Mouse (Mus musculus) hindbrain, embryonic 11.5 days (tissue): ENCODE data around the gene Gatad2a. TPM values are rescaled to one million over a fixed set of nuclear protein-coding genes. Genes with fewer than 3 reads are reported as not detected.

ENCODE experiments used
- ATAC-seq: fragments of 200-750 bp; cut with Nextera tagmentation; 2 replicates; pipeline ENCODE4 v1.8.0; 2017; ENCODE audit warnings: mild to moderate bottlenecking, moderate TSS enrichment, moderate library complexity; ENCODE audit not compliant: low FRiP score
- DNase-seq: peaks from one replicate; pipeline ENCODE4 v3.0.0-alpha.2; 2015; ENCODE audit warnings: low spot score
- H3K27ac ChIP-seq: fragments of 300-500 bp; sonication (generic); 2 replicates; pipeline ENCODE4 v1.5.1; 2014; ENCODE audit warnings: mild to moderate bottlenecking, low read depth, low read length
- H3K27me3 ChIP-seq: fragments of 300-500 bp; sonication (generic); 2 replicates; pipeline ENCODE4 v1.6.1; 2014; ENCODE audit warnings: mild to moderate bottlenecking, low read length, moderate library complexity, mixed read lengths; ENCODE audit not compliant: control insufficient read depth, insufficient read depth
- H3K36me3 ChIP-seq: fragments of 300-500 bp; sonication (generic); 2 replicates; pipeline ENCODE4 v1.6.1; 2014; ENCODE audit warnings: mild to moderate bottlenecking, low read length, moderate library complexity, mixed read lengths; ENCODE audit not compliant: control insufficient read depth, insufficient read depth
- H3K4me1 ChIP-seq: fragments of 300-500 bp; sonication (generic); replicated peaks from 2 replicates; pipeline ENCODE4 v1.6.1; 2014; ENCODE audit warnings: low read length, mixed read lengths; ENCODE audit not compliant: control insufficient read depth, insufficient read depth
- H3K4me2 ChIP-seq: fragments of 300-500 bp; sonication (generic); replicated peaks from 2 replicates; pipeline ENCODE4 v1.6.1; 2014; ENCODE audit warnings: mild to moderate bottlenecking, low read depth, low read length
- H3K4me3 ChIP-seq: fragments of 300-500 bp; sonication (generic); 2 replicates; pipeline ENCODE4 v1.5.1; 2014; ENCODE audit warnings: low read depth, low read length
- H3K9ac ChIP-seq: fragments of 300-500 bp; sonication (generic); 2 replicates; pipeline ENCODE4 v1.6.1; 2014; ENCODE audit warnings: low read depth, low read length
- H3K9me3 ChIP-seq: fragments of 300-500 bp; sonication (generic); 2 replicates; pipeline ENCODE4 v1.6.1; 2016; ENCODE audit warnings: low read length; ENCODE audit not compliant: control insufficient read depth
- WGBS: fragments of 180-500 bp; shearing (Covaris S2); extraction: QIAGEN DNeasy Blood & Tissue Kit; methylation state at CpG from one replicate; pipeline ENCODE4 v1.1.7; 2014; 5-methylcytosine and 5-hydroxymethylcytosine counted together
- polyA plus RNA-seq: library from polyadenylated mRNA; unstranded; fragments of >200 nt; fragmentation: Nextera tagmentation; extraction: Ambion mirVana; gene quantifications from 2 replicates; pipeline ENCODE4 v1.2.1, GENCODE M21; 2014

The Gatad2a gene
- polyA plus RNA-seq, 1 experiment from 2014 or later, result 48.8 TPM

DNA sequence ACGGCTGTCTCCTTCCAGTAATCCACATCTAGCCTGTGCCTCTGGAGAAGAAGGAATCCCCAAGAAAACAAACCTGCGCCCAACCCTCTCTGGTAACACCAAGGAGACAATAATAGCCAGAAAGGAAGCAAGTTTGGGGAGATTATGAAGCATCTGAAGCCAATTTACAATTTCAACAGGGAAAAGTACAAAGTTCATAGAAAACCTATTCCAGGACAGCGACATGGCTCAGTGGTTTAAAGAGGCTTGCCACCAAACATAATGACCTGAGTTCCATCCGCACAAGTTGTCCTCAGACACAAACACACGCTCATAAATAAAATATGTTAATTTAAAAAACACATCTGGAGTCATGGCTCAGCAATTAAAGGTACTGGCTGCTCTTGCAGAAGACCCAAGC lies 21.4 kb downstream of the Gatad2a start:
- H3K27me3 ChIP-seq, result no peaks in the 10 kb centered on the region
- H3K9me3 ChIP-seq, result no peaks in the 10 kb centered on the region
- peak overlapping the region; percentile 88; the same call in 1 of the 2 replicates for H3K9ac ChIP-seq
- H3K27ac ChIP-seq, result peak overlapping the region; percentile 0; the same call in 1 of the 2 replicates
- WGBS, result 35% methylated on average over 5 of the region's 5 CpGs
- no peaks in the 10 kb centered on the region for H3K36me3 ChIP-seq
- peak overlapping the region; percentile 96 for H3K4me3 ChIP-seq
- DNase-seq (no peak), ATAC-seq (no peak)
- peak overlapping the region; percentile 60 for H3K4me2 ChIP-seq
- peaks cover 16% of the 10 kb centered on the region for H3K4me1 ChIP-seq

DNA sequence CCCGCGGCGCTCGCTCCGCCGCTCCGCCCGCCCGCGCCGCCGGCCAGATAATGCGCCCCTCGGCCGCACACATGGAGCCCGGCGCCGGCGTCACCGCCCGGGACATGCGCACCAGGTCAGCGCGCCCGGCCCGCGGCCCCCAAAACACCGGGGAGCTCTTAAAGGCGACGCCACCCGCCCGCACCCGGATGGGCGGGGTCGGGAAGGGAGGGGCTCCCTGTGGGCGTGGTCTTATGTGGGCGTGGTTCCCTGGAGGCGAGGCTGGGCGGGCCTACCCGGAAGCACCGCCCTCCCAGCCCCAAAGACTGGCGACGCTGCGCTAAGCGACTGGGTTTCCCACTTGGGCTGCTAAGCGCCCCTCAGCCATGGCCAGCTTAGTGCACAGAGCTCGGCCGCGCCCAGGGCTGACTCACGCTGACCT lies 22.0 kb downstream of the Gatad2a start:
- no peaks in the 10 kb centered on the region for H3K9me3 ChIP-seq
- H3K4me1 ChIP-seq, result peaks cover 16% of the 10 kb centered on the region
- peak overlapping the region; percentile 83 for H3K27ac ChIP-seq
- H3K4me2 ChIP-seq, result peak overlapping the region; percentile 60
- DNase-seq (peak; percentile 97), ATAC-seq (peak; percentile 95)
- H3K4me3 ChIP-seq, result peak overlapping the region; percentile 96
- peak overlapping the region; percentile 88 for H3K9ac ChIP-seq
- no peaks in the 10 kb centered on the region for H3K36me3 ChIP-seq
- no peaks in the 10 kb centered on the region for H3K27me3 ChIP-seq
- WGBS, result under 1% methylated on average over 34 of the region's 50 CpGs

DNA sequence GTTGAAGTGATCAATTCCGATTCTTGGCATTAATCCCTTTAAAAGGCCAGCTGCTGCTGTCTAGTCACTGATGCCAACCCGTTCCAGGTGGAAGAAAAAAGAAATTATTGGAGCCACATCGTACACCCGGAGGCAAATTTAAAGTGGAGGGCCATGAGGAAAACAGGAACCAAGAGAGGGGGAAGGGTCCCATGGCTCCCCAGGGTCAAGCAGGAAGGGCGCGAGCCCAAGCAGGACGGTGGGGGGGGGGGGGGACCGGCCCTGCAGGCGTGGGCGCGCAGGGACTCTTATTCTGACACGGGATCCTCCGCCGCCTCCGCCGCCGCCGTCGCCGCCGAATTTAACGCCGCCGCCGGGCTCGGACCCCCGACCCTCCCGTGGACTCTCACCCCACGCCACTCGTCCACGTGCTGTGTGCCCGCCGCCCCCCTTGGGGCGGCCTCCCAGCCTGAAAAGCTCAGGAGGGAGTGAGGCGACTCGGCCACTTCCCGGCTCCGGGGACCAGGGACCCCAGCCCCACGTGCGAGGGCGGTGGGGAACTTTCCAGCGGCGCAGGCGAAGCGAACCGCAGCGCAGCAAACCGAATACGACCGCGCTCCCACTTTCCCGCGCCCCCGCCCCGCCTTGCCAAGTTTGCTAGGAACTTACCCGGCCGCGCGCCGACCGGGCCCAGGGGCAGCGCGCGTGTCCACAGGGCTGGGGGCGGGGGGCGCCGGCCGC lies 22.6 kb downstream of the Gatad2a start:
- 1% methylated on average over 34 of the region's 68 CpGs for WGBS
- DNase-seq, result peak; percentile 77
- Histone ChIP-seq H3K27ac (peak overlapping the region; percentile 83), H3K9me3 (no peaks in the 10 kb centered on the region), H3K4me1 (peaks cover 16% of the 10 kb centered on the region), H3K4me3 (peak overlapping the region; percentile 96), H3K36me3 (no peaks in the 10 kb centered on the region), H3K9ac (peak overlapping the region; percentile 88), H3K4me2 (peak overlapping the region; percentile 60), H3K27me3 (no peaks in the 10 kb centered on the region)
- ATAC-seq, result peak; percentile 66

DNA sequence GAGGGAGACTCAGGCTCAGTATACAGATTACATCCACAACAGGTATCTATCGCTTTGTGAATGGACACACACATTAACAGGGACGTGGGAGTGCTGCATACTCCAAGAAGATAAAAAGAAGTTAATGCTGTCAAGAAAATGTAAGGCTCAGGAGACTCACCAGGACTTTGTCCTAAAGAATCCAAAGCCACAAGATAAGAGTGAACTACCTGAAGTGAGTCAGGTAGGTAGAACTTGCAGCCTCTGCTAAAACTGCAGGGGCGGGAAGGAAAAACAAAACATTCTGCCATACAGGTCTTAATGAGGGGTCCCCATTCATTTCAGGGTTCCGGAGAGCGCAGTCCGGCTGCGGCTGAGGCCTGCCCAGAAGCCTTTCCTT lies 23.1 kb downstream of the Gatad2a start:
- Histone ChIP-seq H3K36me3 (no peaks in the 10 kb centered on the region), H3K4me3 (peak overlapping the region; percentile 96), H3K27ac (no peak overlapping the region), H3K9ac (peak overlapping the region; percentile 88), H3K27me3 (no peaks in the 10 kb centered on the region), H3K4me1 (peaks cover 16% of the 10 kb centered on the region), H3K9me3 (no peaks in the 10 kb centered on the region), H3K4me2 (peak overlapping the region; percentile 60)
- no peak for DNase-seq
- 18% methylated on average over 7 of the region's 7 CpGs for WGBS
- no peak for ATAC-seq

DNA sequence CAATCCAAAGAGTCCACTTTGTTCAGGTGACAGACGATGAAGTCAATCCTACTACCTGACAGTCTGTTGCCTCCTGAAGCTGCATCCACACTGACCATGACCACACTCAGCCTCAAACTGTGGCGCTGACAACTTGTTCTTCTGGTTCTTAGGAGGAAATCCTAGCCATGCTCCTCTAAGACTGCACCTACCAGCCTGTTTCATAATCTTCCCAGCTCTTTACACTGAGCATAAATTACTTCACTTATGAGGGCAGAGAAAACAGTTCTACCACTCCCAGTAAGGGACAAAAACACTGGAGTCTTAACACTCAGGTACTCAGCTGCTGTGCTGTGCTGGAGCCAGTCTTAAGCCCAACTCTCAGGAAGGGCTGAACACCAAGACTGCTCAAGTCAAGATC lies 25.3 kb downstream of the Gatad2a start:
- Histone ChIP-seq H3K4me1 (peaks cover 16% of the 10 kb centered on the region), H3K9ac (no peak overlapping the region), H3K4me2 (no peak overlapping the region), H3K27me3 (no peaks in the 10 kb centered on the region), H3K9me3 (no peaks in the 10 kb centered on the region), H3K27ac (no peak overlapping the region), H3K36me3 (no peaks in the 10 kb centered on the region), H3K4me3 (no peak overlapping the region)
- no peak for DNase-seq
- no peak for ATAC-seq
- WGBS, result 95% methylated on average over 2 of the region's 2 CpGs

DNA sequence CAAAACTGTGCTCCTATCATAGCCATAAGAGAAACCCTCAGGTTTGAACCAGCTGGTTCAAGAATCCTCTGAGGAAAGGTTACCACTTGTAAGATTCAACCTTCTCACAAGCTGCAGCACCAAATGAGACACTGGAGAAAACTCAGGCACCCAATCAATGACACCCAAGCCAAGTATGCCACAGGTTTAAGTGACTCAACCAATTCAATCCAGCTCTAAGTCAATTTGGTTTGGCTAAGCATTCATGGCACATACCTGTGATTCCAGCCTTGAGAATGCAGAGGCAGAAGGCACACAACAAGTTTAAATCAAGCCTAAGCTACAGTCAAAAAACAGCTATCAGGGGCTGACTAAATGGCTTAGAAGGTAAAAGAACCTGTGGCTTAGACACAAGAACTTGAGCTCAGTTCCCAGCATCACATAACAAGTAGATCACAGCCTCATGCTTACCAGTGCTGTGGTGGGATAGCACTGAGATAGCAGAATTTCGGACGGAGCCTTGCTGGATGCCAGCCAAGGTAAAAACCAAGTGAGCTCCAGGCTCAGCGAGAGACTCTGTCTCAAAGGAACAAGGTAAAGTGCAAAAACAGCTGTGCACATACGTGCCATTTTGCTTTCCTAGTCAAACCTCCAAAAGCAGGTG lies 28.8 kb downstream of the Gatad2a start:
- Histone ChIP-seq H3K9ac (no peak overlapping the region), H3K4me2 (no peak overlapping the region), H3K27ac (no peak overlapping the region), H3K36me3 (no peaks in the 10 kb centered on the region), H3K4me3 (no peak overlapping the region), H3K9me3 (no peaks in the 10 kb centered on the region), H3K27me3 (no peaks in the 10 kb centered on the region), H3K4me1 (peaks cover 11% of the 10 kb centered on the region)
- WGBS, result 81% methylated on average over 4 of the region's 4 CpGs
- DNase-seq (no peak), ATAC-seq (no peak)

DNA sequence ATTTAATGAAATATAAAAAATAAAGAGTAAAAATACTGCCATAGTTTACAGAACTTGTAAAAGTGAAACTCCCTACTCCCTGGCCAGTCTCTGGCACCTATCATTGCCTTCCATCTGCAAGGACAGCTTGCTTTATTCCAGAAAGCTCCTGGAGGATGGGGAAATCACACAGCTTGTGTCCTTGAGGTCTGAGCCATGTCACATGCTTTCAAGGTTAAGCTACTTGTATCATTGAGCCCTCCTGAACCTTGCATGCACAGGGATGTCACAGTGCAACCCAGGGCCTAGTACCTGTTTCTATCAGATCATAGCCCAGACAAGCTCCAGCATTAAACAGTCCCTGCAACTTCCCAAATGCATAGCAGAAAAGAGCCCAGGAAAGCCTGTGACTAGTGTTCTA lies 36.9 kb downstream of the Gatad2a start:
- Histone ChIP-seq H3K27ac (no peak overlapping the region), H3K4me3 (no peak overlapping the region), H3K27me3 (no peaks in the 10 kb centered on the region), H3K4me2 (no peak overlapping the region), H3K4me1 (no peaks in the 10 kb centered on the region; the same call in 1 of the 2 replicates), H3K9me3 (no peaks in the 10 kb centered on the region), H3K9ac (no peak overlapping the region), H3K36me3 (no peaks in the 10 kb centered on the region)
- ATAC-seq (no peak), DNase-seq (no peak)

DNA sequence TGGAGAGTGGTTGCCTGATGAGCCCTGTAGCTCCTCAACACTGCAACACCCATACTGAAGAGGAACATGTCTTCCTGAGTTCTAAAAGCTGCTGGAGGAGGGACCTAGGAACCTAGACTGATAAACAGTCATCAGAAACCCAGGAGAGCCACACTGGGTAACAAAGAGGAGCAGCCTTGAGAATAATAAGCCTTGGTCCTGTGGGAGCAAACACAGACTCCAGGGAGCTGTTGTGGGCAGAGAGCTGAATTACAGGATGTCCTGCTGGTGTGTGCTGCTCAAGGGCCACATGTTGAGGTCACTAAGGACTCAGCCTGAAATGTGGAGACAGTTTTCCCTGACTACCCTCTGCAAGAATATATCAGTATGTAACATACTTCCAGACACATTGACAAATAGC lies 38.3 kb downstream of the Gatad2a start:
- no peak overlapping the region for H3K27ac ChIP-seq
- no peaks in the 10 kb centered on the region for H3K27me3 ChIP-seq
- H3K4me1 ChIP-seq, result no peaks in the 10 kb centered on the region; the same call in 1 of the 2 replicates
- no peak overlapping the region for H3K9ac ChIP-seq
- H3K9me3 ChIP-seq, result no peaks in the 10 kb centered on the region
- no peak overlapping the region for H3K4me2 ChIP-seq
- no peak overlapping the region for H3K4me3 ChIP-seq
- ATAC-seq (no peak), DNase-seq (no peak)
- H3K36me3 ChIP-seq, result no peaks in the 10 kb centered on the region

DNA sequence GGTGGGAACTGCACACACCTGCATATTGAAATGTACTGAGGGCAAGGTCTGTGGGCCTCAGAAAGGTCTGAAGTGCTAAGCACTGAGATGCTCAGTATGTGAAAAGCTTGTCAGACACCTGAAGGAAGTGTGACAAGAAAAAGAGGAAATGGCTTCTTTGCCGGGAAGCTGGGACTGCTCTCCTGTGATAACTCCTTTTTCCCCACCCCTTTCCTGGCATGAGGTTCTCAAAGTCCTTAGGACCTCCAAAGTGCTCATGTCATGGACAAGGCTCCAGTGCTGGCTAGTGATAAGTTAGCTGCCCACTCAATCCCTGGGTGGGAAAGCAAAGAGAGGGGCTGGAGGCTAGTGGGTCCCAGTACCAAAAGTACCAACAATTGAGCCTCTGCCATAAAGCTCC lies 38.8 kb downstream of the Gatad2a start:
- Histone ChIP-seq H3K9me3 (no peaks in the 10 kb centered on the region), H3K4me1 (no peaks in the 10 kb centered on the region; the same call in 1 of the 2 replicates), H3K9ac (no peak overlapping the region), H3K4me3 (no peak overlapping the region), H3K27ac (no peak overlapping the region), H3K36me3 (no peaks in the 10 kb centered on the region), H3K27me3 (no peaks in the 10 kb centered on the region), H3K4me2 (no peak overlapping the region)
- 72% methylated on average over 1 of the region's 1 CpGs for WGBS
- no peak for DNase-seq
- no peak for ATAC-seq
